7 mouse cellular contexts compared by ENCODE assay signal in genomic region chr10:44005677-44006641, GRCm38 (mm10).
A peak's percentile ranks its signal among the peaks of the same experiment; 100 is the strongest.
DNase-seq lines count a peak whose midpoint lies in the region; ATAC-seq lines count a peak whose summit lies in the region.

No protein-coding gene starts in this region.

- peaks cover 25% of the 10 kb centered on the region for H3K4me1 ChIP-seq in heart, embryonic 13.5 days

- H3K9me3 ChIP-seq in heart, embryonic 13.5 days, result no peaks in the 10 kb centered on the region

- ATAC-seq in heart, embryonic 13.5 days (ENCODE audit: extremely low read depth, insufficient number of reproducible peaks, low FRiP score, low TSS enrichment), result no peak

- no peak overlapping the region for H3K27ac ChIP-seq in heart, embryonic 13.5 days (replicated peaks)

- peaks cover 88% of the 10 kb centered on the region for H3K27me3 ChIP-seq in heart, embryonic 13.5 days (replicated peaks)

- WGBS in heart, embryonic 13.5 days, result under 1% methylated on average over 40 of the region's 40 CpGs

- peak overlapping the region; percentile 77 for H3K4me2 ChIP-seq in heart, embryonic 13.5 days

- H3K4me3 ChIP-seq in heart, embryonic 13.5 days, result peak overlapping the region; percentile 50

- H3K9ac ChIP-seq in heart, embryonic 13.5 days, result peak overlapping the region; percentile 65; the same call in 1 of the 2 replicates

- H3K36me3 ChIP-seq in heart, embryonic 13.5 days, result no peaks in the 10 kb centered on the region

- DNase-seq in ES-CJ7 (ENCODE audit: low read depth, low spot score), result peak; percentile 62
- peak; percentile 71 for DNase-seq in adrenal gland, postnatal 14 days
- peak; percentile 80 for DNase-seq in kidney, postnatal 10 days
- peak; percentile 58 to 65 for DNase-seq in lung, postnatal 4 days
- peak; percentile 10 to 14 for DNase-seq in thymus, adult 18-20 months
- DNase-seq in cerebellum, adult 8-10 months, result no peak
